Mouse (Mus musculus) myocyte (in vitro differentiated cells): ENCODE measurements around the gene Dgki.

Source experiments
- CEBPB ChIP-seq: IDR thresholded peaks from 2 replicates; pipeline ENCODE4 v1.6.1; 2011; ENCODE audit warnings: mild to moderate bottlenecking, moderate library complexity; ENCODE audit not compliant: poor library complexity, insufficient read depth, severe bottlenecking
- E2F4 ChIP-seq: IDR thresholded peaks from one replicate; pipeline ENCODE4 v1.6.1; 2011; ENCODE audit warnings: mild to moderate bottlenecking, control low read depth, moderate library complexity; ENCODE audit not compliant: insufficient read depth
- MAX ChIP-seq: IDR thresholded peaks from one replicate; pipeline ENCODE4 v1.6.1; 2011; ENCODE audit warnings: low read depth, mild to moderate bottlenecking, control low read depth
- MYOD1 ChIP-seq, 3 experiments: IDR thresholded peaks; one replicate each; pipeline ENCODE4 v1.6.1; 2011; ENCODE audit warnings: control low read depth in 2 of 3, low read depth in 2 of 3, mild to moderate bottlenecking in 2 of 3, moderate library complexity in 1 of 3; ENCODE audit not compliant: insufficient read length in 2 of 3, control insufficient read depth in 1 of 3
- POLR2A ChIP-seq: IDR thresholded peaks from one replicate; pipeline ENCODE4 v1.6.1; 2011; ENCODE audit warnings: low read depth, mild to moderate bottlenecking, control low read depth, moderate library complexity; ENCODE audit not compliant: insufficient read length
- POLR2AphosphoS2 ChIP-seq: IDR thresholded peaks from one replicate; pipeline ENCODE4 v1.6.1; 2011; ENCODE audit warnings: low read depth, control low read depth; ENCODE audit not compliant: insufficient read length
- TCF12 ChIP-seq: IDR thresholded peaks from one replicate; pipeline ENCODE4 v1.6.1; 2011; ENCODE audit warnings: mild to moderate bottlenecking, control low read depth; ENCODE audit not compliant: poor library complexity, insufficient read depth, severe bottlenecking
- USF1 ChIP-seq: IDR thresholded peaks from one replicate; pipeline ENCODE4 v1.6.1; 2011; ENCODE audit warnings: low read depth, mild to moderate bottlenecking, control low read depth, moderate library complexity

DNA sequence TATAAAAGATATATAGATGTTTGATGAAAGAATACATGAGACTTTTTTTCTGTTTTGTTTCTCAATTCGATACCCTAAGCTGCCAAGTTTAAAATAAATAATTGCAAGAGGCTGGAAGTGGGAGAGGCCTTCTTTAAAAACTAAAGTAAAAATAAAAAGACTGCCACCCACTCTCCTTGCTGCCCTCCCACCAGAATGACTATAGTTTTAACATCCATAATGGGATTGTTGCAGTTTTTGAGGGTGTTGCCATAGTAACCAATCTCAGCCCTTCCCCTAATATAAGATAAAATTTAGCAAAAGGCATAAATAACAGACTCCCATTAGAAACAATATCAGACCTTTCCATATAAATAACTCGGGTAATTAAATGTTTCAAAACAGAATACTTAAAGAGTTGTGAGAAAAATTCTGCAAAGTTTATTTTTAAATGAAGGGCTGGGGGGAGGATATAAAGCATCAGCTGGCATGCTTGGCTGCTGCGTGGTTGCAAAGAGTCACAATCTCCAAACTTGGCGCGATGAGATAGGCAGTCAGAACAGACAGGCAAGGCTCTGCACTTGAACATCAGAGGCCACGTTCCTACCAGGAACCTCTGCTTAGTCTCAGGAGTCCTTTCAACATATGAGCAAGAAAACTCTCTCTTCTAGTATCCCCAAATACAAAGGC, 57.8 kb downstream of the Dgki start:
- TF ChIP-seq MYOD1 (IDR thresholded peaks at IDR 0.05; ENCODE audit: control insufficient read depth in 1 of 3, insufficient read length in 2 of 3, low read depth in 2 of 3) (no peak), USF1 (no peak), CEBPB (no peak), MAX (no peak), E2F4 (no peak), TCF12 (no peak), POLR2A (no peak), POLR2AphosphoS2 (no peak)
